Mouse (Mus musculus) ES-E14 (cell line): ENCODE measurements at regions not wholly inside any gene's neighbourhood (a gene's known extent, or its start where the extent isn't known, plus 50 kb on each side); places are given as distances from the start of the nearest gene placed in this dataset.
A peak's percentile ranks its signal among the peaks of the same experiment; 100 is the strongest.

Experiments used
- DNase-seq: peaks from one replicate; pipeline ENCODE4 v3.0.0-alpha.2; 2013; ENCODE audit warnings: low read depth, low spot score
- H3K27ac ChIP-seq: 2 replicates; pipeline ENCODE4 v1.5.1; 2012; ENCODE audit warnings: low read depth, mild to moderate bottlenecking, low read length, moderate library complexity, mixed read lengths; ENCODE audit not compliant: poor library complexity, insufficient read depth, severe bottlenecking
- H3K36me3 ChIP-seq: 2 replicates; pipeline ENCODE4 v1.6.1; 2012; ENCODE audit warnings: mild to moderate bottlenecking, low read length, moderate library complexity, mixed read lengths; ENCODE audit not compliant: control insufficient read depth, poor library complexity, insufficient read depth, severe bottlenecking
- H3K4me1 ChIP-seq, 2 experiments: fragments of 150-350 bp in 1 of 2; sonication (generic) in 1 of 2; 2 replicates each; pipeline ENCODE4 v1.6.1; 2012; ENCODE audit warnings: low read length in 2 of 2, mild to moderate bottlenecking in 1 of 2, mixed read lengths in 1 of 2; ENCODE audit not compliant: control insufficient read depth in 2 of 2, insufficient read depth in 2 of 2, poor library complexity in 1 of 2
- H3K4me3 ChIP-seq, 2 experiments: fragments of 150-350 bp in 1 of 2; sonication (generic) in 1 of 2; 2 replicates each; pipeline ENCODE4 v1.5.1; 2012; ENCODE audit warnings: low read length in 2 of 2, low read depth in 1 of 2, mild to moderate bottlenecking in 1 of 2, mixed read lengths in 1 of 2; ENCODE audit not compliant: insufficient read depth in 1 of 2, poor library complexity in 1 of 2, severe bottlenecking in 1 of 2
- H3K9ac ChIP-seq: 2 replicates; pipeline ENCODE4 v1.6.1; 2012; ENCODE audit warnings: low read depth, mild to moderate bottlenecking, low read length, mixed read lengths; ENCODE audit not compliant: poor library complexity, insufficient read depth, severe bottlenecking
- H3K9me3 ChIP-seq: fragments of 150-350 bp; sonication (generic); 2 replicates; pipeline ENCODE4 v1.6.1; 2012; ENCODE audit warnings: low read depth, mild to moderate bottlenecking, low read length; ENCODE audit not compliant: control insufficient read depth, insufficient read depth
- CHD2 ChIP-seq: IDR thresholded peaks from 2 replicates; pipeline ENCODE4 v1.6.1; 2014; ENCODE audit warnings: mild to moderate bottlenecking, low read depth, low read length, inconsistent platforms
- HCFC1 ChIP-seq: IDR thresholded peaks from 2 replicates; pipeline ENCODE4 v1.6.1; 2012; ENCODE audit warnings: low read length, inconsistent platforms, borderline replicate concordance; ENCODE audit not compliant: insufficient read depth
- MAFK ChIP-seq: IDR thresholded peaks from 2 replicates; pipeline ENCODE4 v1.6.1; 2014; ENCODE audit warnings: mild to moderate bottlenecking, low read depth, low read length, inconsistent platforms; ENCODE audit not compliant: insufficient read depth
- ZC3H11A ChIP-seq: IDR thresholded peaks from 2 replicates; pipeline ENCODE4 v1.6.1; 2012; ENCODE audit warnings: low read depth, mild to moderate bottlenecking, inconsistent platforms, low read length, borderline replicate concordance
- ZNF384 ChIP-seq: IDR thresholded peaks from 2 replicates; pipeline ENCODE4 v1.6.1; 2012; ENCODE audit warnings: low read depth, low read length, inconsistent platforms
- in situ Hi-C, 2 experiments: fragments of 600-800 bp; cut with MboI; formaldehyde crosslinking; loops; one replicate each; pipeline ENCODE4 v1.15.1; 2025; ENCODE audit warnings: low sequenced_read_pairs in 2 of 2, inconsistent platforms in 1 of 2; ENCODE audit not compliant: unreplicated experiment in 2 of 2

GRCm38 (mm10) chr15:25468478-25468877 is 54.9 kb upstream of the Basp1 start:
- DNase-seq: no peak
- Histone ChIP-seq H3K27ac (no peak overlapping the region), H3K36me3 (no peaks in the 10 kb centered on the region), H3K9ac (no peak overlapping the region), H3K4me1 (no peaks in the 10 kb centered on the region), H3K4me3 (no peak overlapping the region), H3K9me3 (no peaks in the 10 kb centered on the region)
- TF ChIP-seq MAFK: no peak
- no peak for TF ChIP-seq CHD2
- TF ChIP-seq ZC3H11A: no peak
- TF ChIP-seq ZNF384: no peak
- no peak for TF ChIP-seq HCFC1
- in situ Hi-C loops: no loop called here

GRCm38 (mm10) chr15:25469185-25469845 is 55.8 kb upstream of the Basp1 start:
- Histone ChIP-seq H3K9ac (no peak overlapping the region), H3K4me3 (peak overlapping the region in 1 of 2 experiments; percentile 22; a peak in 2 of 4 replicates), H3K36me3 (no peaks in the 10 kb centered on the region), H3K4me1 (no peaks in the 10 kb centered on the region), H3K9me3 (no peaks in the 10 kb centered on the region), H3K27ac (no peak overlapping the region)
- TF ChIP-seq ZC3H11A (no peak), MAFK (no peak), HCFC1 (no peak), CHD2 (no peak), ZNF384 (no peak)
- DNase-seq: no peak
- in situ Hi-C loops: no loop called here

- no peak for TF ChIP-seq CHD2
- TF ChIP-seq HCFC1: no peak
- TF ChIP-seq ZC3H11A: no peak
- TF ChIP-seq MAFK: no peak
- TF ChIP-seq ZNF384: no peak
- H3K36me3 ChIP-seq: no peaks in the 10 kb centered on the region
- no peak for DNase-seq
- no peaks in the 10 kb centered on the region for H3K4me1 ChIP-seq
- in situ Hi-C loops: no loop called here
- H3K27ac ChIP-seq: no peak overlapping the region
- no peak overlapping the region for H3K9ac ChIP-seq
- no peak overlapping the region for H3K4me3 ChIP-seq
- H3K9me3 ChIP-seq: no peaks in the 10 kb centered on the region
Measured at GRCm38 (mm10) chr15:25471331-25471730, 57.8 kb upstream of the Basp1 start.

GRCm38 (mm10) chr15:25473201-25473710 is 59.7 kb upstream of the Basp1 start:
- in situ Hi-C loops: no loop called here
- DNase-seq: no peak
- H3K4me3 ChIP-seq: no peak overlapping the region

More at GRCm38 (mm10) chr15:25473201-25473710, 59.7 kb upstream of the Basp1 start:
- H3K36me3 ChIP-seq: no peaks in the 10 kb centered on the region
- no peaks in the 10 kb centered on the region for H3K9me3 ChIP-seq
- TF ChIP-seq ZC3H11A: no peak
- TF ChIP-seq HCFC1: no peak
- no peak for TF ChIP-seq CHD2
- TF ChIP-seq ZNF384: no peak
- TF ChIP-seq MAFK: no peak
- no peak overlapping the region for H3K27ac ChIP-seq
- no peak overlapping the region for H3K9ac ChIP-seq
- no peaks in the 10 kb centered on the region for H3K4me1 ChIP-seq
